22 mouse cellular contexts compared by ENCODE assay signal in genomic region chr16:91347491-91348263, GRCm38 (mm10). TPM values are rescaled to one million over a fixed set of nuclear protein-coding genes. Genes with fewer than 3 reads are reported as not detected.
DNase-seq lines count a peak whose midpoint lies in the region; ATAC-seq and TF ChIP-seq lines count a peak whose summit lies in the region.
"Had no signal": no experiment of that assay in that cellular context is flagged by ENCODE, and none has a peak within 500 bp of the region (broad histone marks: within the 10 kb centered on the region; RNA-seq: fewer than 3 reads in every experiment).

No protein-coding gene starts in this region.

- H3K4me3 ChIP-seq in heart, adult 2 months: no peak overlapping the region
- no peak overlapping the region for H3K4me3 ChIP-seq in brown adipose tissue, adult 24 weeks (ENCODE audit: insufficient read depth, low read depth, low read length)
- H3K4me3 ChIP-seq in macrophage (ENCODE audit: inconsistent target): no peak overlapping the region
- H3K4me3 ChIP-seq in cerebellum, adult 2 months (replicated peaks; ENCODE audit: insufficient read depth, low read depth, low read length): no peak overlapping the region
- no peak overlapping the region for H3K4me3 ChIP-seq in forebrain, embryonic 13.5 days
- H3K4me3 ChIP-seq: erythroblast, embryonic 14.5 days; limb, embryonic 15.5 days; midbrain, embryonic 12.5 days had no signal

- no peaks in the 10 kb centered on the region for H3K79me2 ChIP-seq in heart, adult 2 months (replicated peaks; ENCODE audit: control insufficient read depth, insufficient read depth, low read length)
- H3K79me2 ChIP-seq in macrophage (ENCODE audit: inconsistent target): no peaks in the 10 kb centered on the region

- no peaks in the 10 kb centered on the region for H3K9me3 ChIP-seq in forebrain, embryonic 13.5 days (replicated peaks)
- H3K9me3 ChIP-seq: limb, embryonic 15.5 days; midbrain, embryonic 12.5 days had no signal

- H3K4me1 ChIP-seq in heart, adult 2 months (ENCODE audit: control insufficient read depth, insufficient read depth, low read length): no peaks in the 10 kb centered on the region
- no peaks in the 10 kb centered on the region for H3K4me1 ChIP-seq in brown adipose tissue, adult 24 weeks (ENCODE audit: control insufficient read depth, insufficient read depth, insufficient read length, low read length)
- H3K4me1 ChIP-seq in cerebellum, adult 2 months (ENCODE audit: control insufficient read depth, insufficient read depth, low read length): no peaks in the 10 kb centered on the region; the same call in 1 of the 2 replicates
- peaks cover 13% of the 10 kb centered on the region for H3K4me1 ChIP-seq in forebrain, embryonic 13.5 days
- H3K4me1 ChIP-seq: limb, embryonic 15.5 days had no signal

- H3K9ac ChIP-seq in heart, adult 2 months (ENCODE audit: low read depth, low read length): no peak overlapping the region
- no peak overlapping the region; the same call in 1 of the 2 replicates for H3K9ac ChIP-seq in forebrain, embryonic 13.5 days
- H3K9ac ChIP-seq: limb, embryonic 15.5 days; lung, embryonic 14.5 days; midbrain, embryonic 12.5 days had no signal

- no peak; the same call in 1 of the 2 replicates for ATAC-seq in forebrain, embryonic 13.5 days
- ATAC-seq: intestine, embryonic 16.5 days had no signal

- peak in 1 of 2 experiments; percentile 24 for DNase-seq in heart, adult 2 months
- DNase-seq in heart, postnatal 25 days (ENCODE audit: low spot score): no peak
- peak; percentile 93 for DNase-seq in A20 (ENCODE audit: low read depth, low spot score)
- DNase-seq in cerebellum, adult 2 months: no peak
- no peak for DNase-seq in embryo, embryonic 11 days
- DNase-seq: adrenal gland, postnatal 36 days; lung, embryonic 14.5 days; right cerebral cortex, postnatal 14 days had no signal

- no peaks in the 10 kb centered on the region for H3K36me3 ChIP-seq in heart, adult 2 months (ENCODE audit: control insufficient read depth, insufficient read depth, low read length)
- H3K36me3 ChIP-seq in macrophage (ENCODE audit: inconsistent target): no peaks in the 10 kb centered on the region
- H3K36me3 ChIP-seq in forebrain, embryonic 13.5 days (ENCODE audit: poor library complexity, severe bottlenecking): no peaks in the 10 kb centered on the region
- H3K36me3 ChIP-seq: G1E; limb, embryonic 15.5 days; midbrain, embryonic 12.5 days had no signal

- no peak overlapping the region for H3K4me2 ChIP-seq in forebrain, embryonic 13.5 days
- H3K4me2 ChIP-seq: limb, embryonic 15.5 days; lung, embryonic 14.5 days; midbrain, embryonic 12.5 days had no signal

- TF ChIP-seq POLR2A in heart, adult 2 months (IDR thresholded peaks at IDR 0.05; ENCODE audit: insufficient read depth, low read depth, low read length): no peak
- no peak for TF ChIP-seq POLR2A in cerebellum, adult 2 months (IDR thresholded peaks at IDR 0.05; ENCODE audit: borderline replicate concordance, insufficient read depth, low read length)

- whole genome bisulfite sequencing in heart, adult 2 months: 66% methylated on average over 20 of the region's 20 CpGs
- 33% methylated on average over 20 of the region's 20 CpGs for WGBS in macrophage (ENCODE audit: missing documents)
- 77% methylated on average over 20 of the region's 20 CpGs for WGBS in cerebellum, adult 2 months
- WGBS in forebrain, embryonic 13.5 days: 56% methylated on average over 20 of the region's 20 CpGs

- intact Hi-C loops in heart, adult 2 months (cut with DNase I): no loop called here
- intact Hi-C loops in heart, postnatal 25 days (cut with DNase I): no loop called here

- peaks cover 1% of the 10 kb centered on the region; the same call in 1 of the 2 replicates for H3K27me3 ChIP-seq in heart, adult 2 months (ENCODE audit: control insufficient read depth, insufficient read depth, low read length)
- no peaks in the 10 kb centered on the region; the same call in 1 of the 2 replicates for H3K27me3 ChIP-seq in cerebellum, adult 2 months (ENCODE audit: control insufficient read depth, insufficient read depth, low read length)
- H3K27me3 ChIP-seq in forebrain, embryonic 13.5 days: peaks cover 30% of the 10 kb centered on the region

- peak overlapping the region; percentile 47 for H3K27ac ChIP-seq in heart, adult 2 months
- peak overlapping the region; percentile 58; the same call in 1 of the 2 replicates for H3K27ac ChIP-seq in brown adipose tissue, adult 24 weeks (replicated peaks; ENCODE audit: low read depth, low read length)
- H3K27ac ChIP-seq in macrophage: peak overlapping the region; percentile 85
- no peak overlapping the region for H3K27ac ChIP-seq in cerebellum, adult 2 months (ENCODE audit: insufficient read depth, low read length)
- H3K27ac ChIP-seq in forebrain, embryonic 13.5 days: no peak overlapping the region
- H3K27ac ChIP-seq: kidney, postnatal 0 days; limb, embryonic 15.5 days; midbrain, embryonic 12.5 days had no signal

- no peak for TF ChIP-seq EP300 in heart, adult 2 months (IDR thresholded peaks at IDR 0.05; ENCODE audit: insufficient read depth, low read depth, low read length)

- no peak for TF ChIP-seq CTCF in heart, adult 2 months (IDR thresholded peaks at IDR 0.05)
- no peak for TF ChIP-seq CTCF in cerebellum, adult 2 months (IDR thresholded peaks at IDR 0.05; ENCODE audit: borderline replicate concordance, insufficient read depth, low read depth, low read length)

RNA-seq across cellular contexts. Expression of gene Ifnar2, which starts 24.9 kb away (rescaled TPM):
- 10 to 100 TPM; 31.2 to 36.0 TPM for total RNA-seq in heart, adult 2 months (2021)
- 39.9 and 51.6 TPM in 2 replicates for polyA plus RNA-seq in heart, adult 2 months (2012; rRNA removed)
- total RNA-seq in heart, postnatal 25 days (2021): 10 to 100 TPM; 34.5 to 37.6 TPM
- polyA plus RNA-seq in brown adipose tissue, adult 24 weeks (2012; ENCODE audit: insufficient read depth, insufficient read length, missing spikeins): 147 and 149 TPM in 2 replicates
- total RNA-seq in macrophage (2018; cell fraction: chromatin; rRNA removed): 100 to 1,000 TPM; 154 to 353 (median 191) TPM
- total RNA-seq in macrophage (2018; cell fraction: cytosol; rRNA removed): 100 to 1,000 TPM; 175 to 241 (median 207) TPM
- 100 to 1,000 TPM; 188 to 308 (median 236) TPM for total RNA-seq in macrophage (2018; cell fraction: nucleus; rRNA removed)
- 183 to 327 TPM (median 193 TPM) in 3 replicates for polyA plus RNA-seq in macrophage (2018)
- 33.9 and 35.5 TPM in 2 replicates for polyA plus RNA-seq in cerebellum, adult 2 months (2012; rRNA removed)
- 29.8 and 32.5 TPM in 2 replicates for polyA plus RNA-seq in forebrain, embryonic 13.5 days (2015; fragmentation: Nextera tagmentation; extraction: Ambion mirVana)

RNA-seq across cellular contexts. Expression of gene Gm21970, which starts 43.8 kb away (rescaled TPM):
- total RNA-seq in heart, adult 2 months (2021): not detected
- not detected in 2 replicates for polyA plus RNA-seq in heart, adult 2 months (2012; rRNA removed)
- not detected for total RNA-seq in heart, postnatal 25 days (2021)
- polyA plus RNA-seq in brown adipose tissue, adult 24 weeks (2012; ENCODE audit: insufficient read depth, insufficient read length, missing spikeins): 13.8 TPM in 1 of 2 replicates, not detected in the other
- not detected for total RNA-seq in macrophage (2018; cell fraction: chromatin; rRNA removed)
- total RNA-seq in macrophage (2018; cell fraction: cytosol; rRNA removed): under 1 TPM in 8 of 26 experiments, not detected in 18; 0.23 to 0.80 (median 0.37) TPM
- 1 to 10 TPM in 1 of 26 experiments, not detected in 25; 1.6 TPM for total RNA-seq in macrophage (2018; cell fraction: nucleus; rRNA removed)
- not detected in 3 replicates for polyA plus RNA-seq in macrophage (2018)
- not detected in 2 replicates for polyA plus RNA-seq in cerebellum, adult 2 months (2012; rRNA removed)
- not detected in 2 replicates for polyA plus RNA-seq in forebrain, embryonic 13.5 days (2015; fragmentation: Nextera tagmentation; extraction: Ambion mirVana)
- total RNA-seq: adrenal gland, postnatal 36 days; heart, adult 18-20 months; heart, postnatal 10 days; neutrophil, adult 5-6 weeks had no signal
- polyA plus RNA-seq: C2C12; erythroblast, embryonic 14.5 days; G1E; intestine, embryonic 16.5 days; kidney, postnatal 0 days; limb, embryonic 15.5 days; midbrain, embryonic 12.5 days; thymus, postnatal 0 days had no signal

RNA-seq across cellular contexts. Expression of gene Il10rb, which starts 58.3 kb away (rescaled TPM):
- 100 to 1,000 TPM in 1 of 2 experiments, 10 to 100 TPM in 1; 98.2 to 122 TPM for total RNA-seq in heart, adult 2 months (2021)
- 136 and 182 TPM in 2 replicates for polyA plus RNA-seq in heart, adult 2 months (2012; rRNA removed)
- 100 to 1,000 TPM in 1 of 2 experiments, 10 to 100 TPM in 1; 97.5 to 105 TPM for total RNA-seq in heart, postnatal 25 days (2021)
- polyA plus RNA-seq in brown adipose tissue, adult 24 weeks (2012; ENCODE audit: insufficient read depth, insufficient read length, missing spikeins): 29.5 and 44.8 TPM in 2 replicates
- 100 to 1,000 TPM; 195 to 513 (median 266) TPM for total RNA-seq in macrophage (2018; cell fraction: chromatin; rRNA removed)
- total RNA-seq in macrophage (2018; cell fraction: cytosol; rRNA removed): 100 to 1,000 TPM; 302 to 435 (median 372) TPM
- total RNA-seq in macrophage (2018; cell fraction: nucleus; rRNA removed): 100 to 1,000 TPM; 321 to 683 (median 404) TPM
- polyA plus RNA-seq in macrophage (2018): 357 to 533 TPM (median 380 TPM) in 3 replicates
- 9.1 and 10.4 TPM in 2 replicates for polyA plus RNA-seq in cerebellum, adult 2 months (2012; rRNA removed)
- 5.9 TPM in 2 replicates for polyA plus RNA-seq in forebrain, embryonic 13.5 days (2015; fragmentation: Nextera tagmentation; extraction: Ambion mirVana)

Comparison
In these comparisons a context has a peak if more than half of its experiments do, and no peak if none do; other contexts are left out.
1. H3K27ac ChIP-seq: peak in heart, adult 2 months (single experiment), brown adipose tissue, adult 24 weeks (single experiment) and macrophage (single experiment); none in cerebellum, adult 2 months (single experiment) and forebrain, embryonic 13.5 days (single experiment).